Mouse (Mus musculus): ENCODE results near the gene Bloc1s3.

Gene Bloc1s3

DNA sequence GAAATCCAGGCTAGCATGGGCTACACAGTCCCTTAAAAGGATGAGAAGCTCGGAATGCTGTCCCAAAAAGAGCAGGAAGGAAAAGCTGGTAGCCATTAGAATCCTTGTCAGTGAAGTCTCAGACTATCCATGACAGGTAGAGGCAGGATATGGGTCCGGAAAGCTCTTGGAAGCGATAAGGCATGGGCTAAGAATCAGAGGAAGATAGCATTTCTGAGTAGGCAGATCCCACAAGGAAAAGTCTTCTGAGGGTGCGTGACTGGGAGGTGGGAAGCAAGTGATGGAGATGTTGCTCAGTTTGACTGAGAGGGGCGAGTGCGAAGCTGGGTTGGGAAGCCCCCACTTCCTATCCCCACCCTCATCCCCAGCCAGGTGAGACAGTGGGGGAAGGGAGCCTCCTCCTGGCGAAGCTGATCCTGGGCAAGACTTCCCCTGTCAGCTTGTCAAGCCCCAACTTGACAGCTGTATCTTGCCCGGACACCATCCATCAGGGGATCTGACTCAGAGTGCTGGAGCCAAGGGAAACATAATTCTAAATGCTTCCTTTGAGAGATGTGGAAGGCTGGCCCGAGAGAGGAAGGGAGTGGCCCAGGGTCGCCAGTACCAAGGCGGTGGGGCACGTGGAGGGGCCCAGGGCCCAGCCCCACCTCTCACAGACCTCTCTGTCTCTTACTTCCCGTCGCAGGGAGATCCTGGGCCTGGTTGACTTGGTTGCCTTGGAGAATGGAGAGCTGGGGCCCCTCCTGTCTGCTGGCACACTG lies 30.4 kb downstream of the Bloc1s3 start:
- ATAC-seq (ENCODE audit: low TSS enrichment), result no peak

DNA sequence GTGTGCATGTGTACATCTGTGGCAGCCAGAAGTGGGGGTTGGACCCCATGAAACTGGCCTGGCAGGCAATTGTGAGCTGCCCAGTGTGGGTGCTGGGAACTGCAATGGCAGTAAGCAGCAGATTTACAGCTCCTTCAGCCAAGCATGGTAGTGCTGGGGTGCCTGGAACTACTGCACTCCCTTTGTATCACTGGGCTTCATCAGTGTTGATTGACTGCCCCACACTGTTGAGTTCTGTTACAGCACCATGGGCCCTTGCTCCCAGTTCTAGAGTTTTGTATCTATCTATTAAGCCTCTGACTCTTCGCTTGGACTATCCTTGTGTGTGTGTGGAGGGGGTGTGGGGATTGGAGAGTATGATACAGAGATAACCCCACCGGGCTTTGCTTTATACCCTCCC lies 31.1 kb downstream of the Bloc1s3 start:
- no peak for ATAC-seq (ENCODE audit: low TSS enrichment)

DNA sequence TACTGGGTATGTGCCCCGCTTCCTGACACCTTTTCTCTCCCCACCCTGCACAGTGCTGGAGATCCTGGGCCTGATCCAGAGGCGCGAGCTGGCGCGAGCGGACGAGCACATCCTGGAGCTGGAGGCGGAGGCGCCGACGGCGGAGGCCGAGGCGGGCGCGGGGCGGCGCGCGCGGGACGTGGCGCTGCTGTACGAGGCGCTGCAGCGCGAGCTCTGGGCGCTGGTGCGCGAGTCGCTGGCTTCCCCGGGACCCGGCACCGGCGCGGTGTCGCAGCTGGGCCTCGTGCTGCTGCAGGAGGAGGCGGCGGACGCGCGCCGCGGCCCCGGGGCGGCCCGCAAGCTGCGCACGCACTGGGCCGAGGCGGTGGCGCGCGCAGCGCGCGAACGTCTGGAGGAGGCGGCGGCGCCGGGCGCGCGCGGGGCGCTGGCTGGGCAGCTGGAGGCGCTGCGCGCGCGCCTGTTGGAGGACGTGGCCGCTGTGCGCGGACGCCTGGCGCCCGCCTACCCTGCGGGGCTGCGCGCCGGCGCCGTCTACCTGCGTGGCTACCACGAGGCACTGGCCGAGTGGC lies 34.2 kb downstream of the Bloc1s3 start:
- peak; percentile 92 for ATAC-seq (ENCODE audit: low TSS enrichment)

DNA sequence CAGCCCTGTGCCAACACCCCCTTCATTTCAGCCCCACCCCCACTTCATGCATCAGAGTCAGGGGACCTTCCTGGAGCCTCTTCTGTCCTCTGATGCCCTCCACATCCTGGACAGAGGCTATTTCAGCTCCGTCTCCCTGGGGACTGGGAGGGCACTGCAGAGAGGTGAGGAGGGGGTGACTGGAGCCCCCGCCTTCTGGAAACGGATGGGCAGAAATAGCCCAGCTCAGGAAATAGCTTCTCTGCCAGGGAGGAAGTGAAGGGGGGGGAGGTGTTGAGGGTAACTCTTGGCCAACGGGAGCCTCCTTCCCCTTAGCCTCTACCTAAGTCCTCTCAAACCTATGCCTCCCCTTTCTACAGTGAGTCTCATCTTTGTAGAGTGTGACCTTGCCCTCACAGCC lies 35.8 kb downstream of the Bloc1s3 start:
- ATAC-seq (ENCODE audit: low TSS enrichment), result no peak

- no peak for ATAC-seq (ENCODE audit: low TSS enrichment)
These were observed 37.9 kb downstream of the Bloc1s3 start for GRCm38 (mm10) chr7:19470308-19470707.

GRCm38 (mm10) chr7:19469404-19469803 lies 38.8 kb downstream of the Bloc1s3 start:
- ATAC-seq (ENCODE audit: low TSS enrichment), result no peak

GRCm38 (mm10) chr7:19468279-19468678 lies 39.9 kb downstream of the Bloc1s3 start:
- no peak for ATAC-seq (ENCODE audit: low TSS enrichment)

GRCm38 (mm10) chr7:19467638-19468037 lies 40.5 kb downstream of the Bloc1s3 start:
- no peak for ATAC-seq (ENCODE audit: low TSS enrichment)

DNA sequence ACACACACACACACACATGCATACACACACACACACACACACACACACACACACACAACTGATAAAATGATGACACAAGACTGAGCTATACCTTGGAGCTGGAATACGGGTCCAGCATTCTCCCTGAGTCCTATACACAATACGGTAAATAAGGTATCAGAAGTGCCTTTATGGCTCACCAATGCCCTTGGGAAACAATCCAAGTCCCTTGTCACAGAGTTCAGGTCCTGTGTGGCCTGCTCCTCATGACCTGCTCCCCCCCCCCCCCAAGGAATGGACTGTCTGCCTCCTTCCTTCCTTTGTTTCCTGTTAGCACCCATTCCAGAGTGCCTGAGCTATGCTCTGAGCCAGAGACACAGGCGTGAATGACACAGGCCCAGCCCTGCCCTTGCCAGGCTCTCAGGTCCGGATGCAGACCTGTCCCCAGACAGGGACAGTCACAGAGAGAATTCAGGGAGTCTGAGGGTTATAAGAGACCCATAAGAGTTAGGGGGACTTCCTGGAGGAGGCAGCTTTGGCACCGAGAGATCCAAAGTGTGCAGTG lies 41.5 kb downstream of the Bloc1s3 start:
- ATAC-seq (ENCODE audit: low TSS enrichment), result no peak

DNA sequence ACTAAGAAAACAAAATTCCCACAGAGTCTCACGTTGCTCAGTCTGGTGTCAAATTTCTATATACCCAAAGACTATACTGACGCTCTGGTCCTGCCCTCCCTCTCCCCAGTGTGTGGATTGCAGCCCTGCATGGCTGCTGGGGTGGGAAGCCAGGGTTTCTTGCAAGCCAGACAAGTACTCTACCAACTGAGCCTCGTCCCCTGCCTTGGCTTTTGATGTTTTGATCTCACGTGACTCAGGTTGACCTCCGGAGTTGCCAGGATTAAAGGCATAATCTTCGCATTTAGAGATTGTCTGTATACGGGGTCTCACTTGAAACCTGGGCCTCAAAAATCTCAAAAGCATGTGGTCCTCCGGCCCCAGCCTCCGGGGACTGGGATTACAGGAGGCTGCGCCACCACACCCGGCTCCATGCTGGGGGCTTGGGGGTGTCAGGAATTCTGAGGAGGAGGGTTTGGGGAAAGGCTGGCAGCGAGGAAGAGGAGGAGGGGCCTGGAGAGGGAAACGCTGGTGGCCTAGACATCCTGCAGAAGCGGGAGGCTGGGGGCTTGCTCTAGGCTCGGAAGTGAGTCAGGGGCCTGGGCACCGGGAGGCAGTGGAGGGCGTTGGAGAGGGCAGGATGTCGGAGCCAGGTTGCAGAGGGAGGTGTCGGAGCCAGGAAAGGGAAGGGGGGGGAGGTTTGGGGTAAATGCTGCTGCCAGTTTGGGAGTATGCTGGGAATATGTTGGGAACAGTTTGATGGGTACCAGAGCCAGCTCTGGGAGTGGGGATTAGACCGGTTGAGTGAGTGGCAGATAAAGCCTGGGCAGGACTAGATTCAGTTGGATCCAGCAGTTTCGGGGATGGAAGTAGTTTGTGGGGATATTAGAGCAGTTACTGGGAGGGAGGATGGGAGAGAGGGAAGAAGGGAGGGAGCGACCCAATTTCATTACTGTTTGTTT lies 43.5 kb downstream of the Bloc1s3 start:
- no peak for ATAC-seq (ENCODE audit: low TSS enrichment)

DNA sequence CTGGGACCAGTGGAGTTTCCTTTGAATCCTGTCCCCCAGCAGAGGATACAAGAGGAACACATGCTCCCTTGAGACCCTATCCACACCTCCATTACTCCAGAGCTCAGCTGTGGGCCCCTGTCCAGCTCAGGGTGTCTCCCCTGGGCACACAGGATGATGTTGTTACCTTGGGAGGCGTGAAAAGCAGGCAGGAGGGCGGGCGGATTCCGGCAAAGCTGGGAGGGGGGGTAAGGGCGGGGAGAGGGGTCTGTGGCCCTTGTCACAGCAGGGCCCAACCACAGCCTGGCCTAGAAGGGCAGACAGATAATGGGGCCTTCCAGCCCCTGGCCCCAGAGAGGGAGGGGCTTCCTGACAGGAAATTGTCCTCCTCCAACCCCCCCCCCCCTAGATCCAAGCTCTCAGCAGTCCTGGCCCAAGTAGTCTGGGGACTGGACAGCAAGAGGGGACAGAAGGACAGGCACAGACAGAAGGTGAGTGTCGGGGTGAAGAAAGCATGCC lies 45.2 kb downstream of the Bloc1s3 start, which contains the start of gene Exoc3l2:
TSS of gene Exoc3l2 (plus strand) at position 448 of the 498 bp plus-strand sequence.
- no peak for ATAC-seq (ENCODE audit: low TSS enrichment)

DNA sequence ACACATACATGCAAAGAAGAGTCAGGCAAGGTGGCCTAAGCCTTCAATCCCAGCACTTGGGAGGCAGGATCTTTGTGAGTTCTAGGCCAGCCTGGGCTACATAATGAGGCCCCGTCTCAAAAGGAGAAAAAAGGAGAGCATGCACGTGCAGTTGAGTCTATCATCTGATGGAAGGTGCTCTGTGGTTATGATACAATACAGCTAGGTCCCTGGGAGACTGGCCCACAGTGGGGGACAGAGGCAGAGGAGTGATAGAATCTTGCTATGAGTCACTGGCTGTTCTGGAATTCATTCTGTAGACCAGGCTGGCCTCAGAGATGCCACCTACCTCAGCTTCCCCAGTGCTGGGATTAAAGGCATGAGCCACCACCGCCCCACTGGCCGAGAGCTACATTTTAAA lies 45.7 kb downstream of the Bloc1s3 start:
- no peak for ATAC-seq (ENCODE audit: low TSS enrichment)

- no peak for ATAC-seq (ENCODE audit: low TSS enrichment)
These were observed 46.7 kb downstream of the Bloc1s3 start for GRCm38 (mm10) chr7:19461488-19461887.

GRCm38 (mm10) chr7:19460500-19460899 lies 47.7 kb downstream of the Bloc1s3 start:
- ATAC-seq (ENCODE audit: low TSS enrichment), result no peak

- no peak for ATAC-seq (ENCODE audit: low TSS enrichment)
These were observed 48.9 kb downstream of the Bloc1s3 start for GRCm38 (mm10) chr7:19459144-19459870.

GRCm38 (mm10) chr7:19458591-19459111 lies 49.5 kb downstream of the Bloc1s3 start, which contains the start of gene Mark4:
Gene Mark4 (minus strand): TSS chr7:19458821.
- ATAC-seq (ENCODE audit: low TSS enrichment), result peak; percentile 66

- ATAC-seq (ENCODE audit: low TSS enrichment), result no peak
These were observed 50.1 kb downstream of the Bloc1s3 start for GRCm38 (mm10) chr7:19458072-19458486.

GRCm38 (mm10) chr7:19457414-19458071 lies 50.6 kb downstream of the Bloc1s3 start:
- ATAC-seq (ENCODE audit: low TSS enrichment), result peak; percentile 16; the same call in 1 of the 2 replicates

GRCm38 (mm10) chr7:19456628-19457027 lies 51.5 kb downstream of the Bloc1s3 start:
- ATAC-seq (ENCODE audit: low TSS enrichment), result no peak

GRCm38 (mm10) chr7:19455819-19456495 lies 52.2 kb downstream of the Bloc1s3 start:
- no peak for ATAC-seq (ENCODE audit: low TSS enrichment)

All from frontal cortex, adult (tissue).